Mouse (Mus musculus) Patski (cell line): ENCODE results near the gene Gm47791. TPM values are rescaled to one million over a fixed set of nuclear protein-coding genes. Genes with fewer than 3 reads are reported as not detected.
A peak's percentile ranks its signal among the peaks of the same experiment; 100 is the strongest.

Experiments used
- ATAC-seq: fragments of 100-300 bp; one replicate; pipeline ENCODE4 v1.8.0; 2021
- CTCF ChIA-PET: fragments of 350-600 bp; sonication (Branson Sonifier 250); formaldehyde crosslinking; loops from one replicate; lab custom pipeline; 2022; ENCODE audit warnings: inconsistent platforms; lab: Charles Lee
- POLR2A ChIA-PET: fragments of 350-600 bp; sonication (Branson Sonifier 250); formaldehyde crosslinking; loops from one replicate; lab custom pipeline; 2022; ENCODE audit warnings: antibody characterized with exemption, inconsistent platforms; lab: Charles Lee
- DNase-seq: peaks from one replicate; pipeline ENCODE4 v3.0.0-alpha.2; 2011; ENCODE audit warnings: low read depth, low spot score
- H3K27me3 ChIP-seq: fragments of 371-371 bp; one replicate; pipeline ENCODE4 v1.5.1; 2021
- CTCF ChIP-seq: fragments of 100-300 bp; IDR thresholded peaks from one replicate; pipeline ENCODE4 v1.5.1; 2021
- in situ Hi-C: fragments of 300-500 bp; cut with MboI; formaldehyde crosslinking; loops from 3 replicates; pipeline ENCODE4 v1.11.1; 2018; ENCODE audit warnings: low pct_unique_long_range_greater_than_20kb, mixed read lengths
- polyA plus RNA-seq: library from polyadenylated mRNA; unstranded; gene quantifications from one replicate; pipeline ENCODE4 v1.2.3, GENCODE M21; 2021

The Gm47791 gene
- polyA plus RNA-seq, 1 experiment from 2014 or later, result not detected

DNA sequence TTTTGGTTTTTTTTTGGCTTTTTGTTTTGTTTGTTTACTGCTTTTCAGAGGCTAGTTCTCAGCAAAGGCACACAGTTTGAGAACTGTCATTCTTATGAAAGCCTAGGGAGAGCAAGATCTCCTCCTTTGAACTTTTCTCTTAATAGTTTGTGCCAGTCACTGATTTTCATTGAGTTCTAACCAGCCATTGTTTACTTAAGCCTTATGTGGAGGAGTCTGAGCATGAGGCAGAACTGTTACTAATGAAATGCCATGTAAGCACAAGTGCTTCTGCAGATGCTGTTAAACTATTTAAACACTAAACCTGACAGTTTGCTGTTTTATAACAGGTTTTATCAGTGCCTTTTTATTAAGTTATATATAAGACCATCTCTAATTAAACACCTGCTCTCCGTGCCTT, 33.0 kb downstream of the Gm47791 start:
- TF ChIP-seq CTCF, result no peak
- ATAC-seq (no peak), DNase-seq (no peak)
- in situ Hi-C loops, result no loop called here
- POLR2A ChIA-PET, result no interaction called here
- no peaks in the 10 kb centered on the region for H3K27me3 ChIP-seq
- CTCF ChIA-PET, result no interaction called here

DNA sequence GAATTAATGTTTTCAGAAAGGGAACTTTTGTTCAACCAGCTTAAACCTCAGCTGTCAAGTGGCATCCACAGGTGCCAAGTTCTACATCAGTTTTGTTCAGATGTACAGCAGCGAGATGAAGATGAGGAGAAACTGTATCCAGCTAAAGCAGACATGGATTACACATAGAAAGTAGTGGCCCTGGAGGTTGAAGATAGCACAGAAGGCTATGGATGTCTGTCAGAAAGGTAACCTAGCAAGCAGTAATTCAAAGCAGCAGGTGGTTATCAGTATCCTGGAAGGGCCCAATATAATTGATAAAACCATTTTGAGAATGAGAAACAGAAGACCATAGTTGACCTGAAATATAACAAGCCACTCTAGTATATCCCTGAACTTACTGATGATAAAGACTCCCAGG, 37.7 kb downstream of the Gm47791 start:
- DNase-seq (no peak), ATAC-seq (no peak)
- in situ Hi-C loops, result no loop called here
- no peak for TF ChIP-seq CTCF
- ChIA-PET CTCF (interaction anchor here (1.0 kb wide), 1 partner anchor 21 kb away, joined by 3 read pairs; no protein-coding TSS in a partner anchor), POLR2A (no interaction called here)
- no peaks in the 10 kb centered on the region for H3K27me3 ChIP-seq

GRCm38 (mm10) chr1:82726482-82726881, 44.6 kb downstream of the Gm47791 start:
- DNase-seq, result no peak
- in situ Hi-C loops, result no loop called here
- TF ChIP-seq CTCF, result no peak
- CTCF ChIA-PET, result interaction anchor here (1.7 kb wide), 1 partner anchor 85 kb away, joined by 4 read pairs; no protein-coding TSS in a partner anchor
- POLR2A ChIA-PET, result no interaction called here
- no peaks in the 10 kb centered on the region for H3K27me3 ChIP-seq
- no peak for ATAC-seq

- no peaks in the 10 kb centered on the region for H3K27me3 ChIP-seq
- TF ChIP-seq CTCF, result no peak
- in situ Hi-C loops, result no loop called here
- POLR2A ChIA-PET, result no interaction called here
- CTCF ChIA-PET, result interaction anchor here (0.6 kb wide), 1 partner anchor 265 kb away, joined by 3 read pairs; no protein-coding TSS in a partner anchor
- DNase-seq (no peak), ATAC-seq (no peak)
Measured at GRCm38 (mm10) chr1:82725875-82726185, 45.2 kb downstream of the Gm47791 start.

GRCm38 (mm10) chr1:82725026-82725874, 45.8 kb downstream of the Gm47791 start:
- POLR2A ChIA-PET, result no interaction called here
- in situ Hi-C loops, result no loop called here
- no peaks in the 10 kb centered on the region for H3K27me3 ChIP-seq
- CTCF ChIA-PET, result interaction anchor here (0.6 kb wide), 1 partner anchor 265 kb away, joined by 3 read pairs; no protein-coding TSS in a partner anchor
- no peak for TF ChIP-seq CTCF
- DNase-seq, result no peak
- ATAC-seq, result peak; percentile 85

DNA sequence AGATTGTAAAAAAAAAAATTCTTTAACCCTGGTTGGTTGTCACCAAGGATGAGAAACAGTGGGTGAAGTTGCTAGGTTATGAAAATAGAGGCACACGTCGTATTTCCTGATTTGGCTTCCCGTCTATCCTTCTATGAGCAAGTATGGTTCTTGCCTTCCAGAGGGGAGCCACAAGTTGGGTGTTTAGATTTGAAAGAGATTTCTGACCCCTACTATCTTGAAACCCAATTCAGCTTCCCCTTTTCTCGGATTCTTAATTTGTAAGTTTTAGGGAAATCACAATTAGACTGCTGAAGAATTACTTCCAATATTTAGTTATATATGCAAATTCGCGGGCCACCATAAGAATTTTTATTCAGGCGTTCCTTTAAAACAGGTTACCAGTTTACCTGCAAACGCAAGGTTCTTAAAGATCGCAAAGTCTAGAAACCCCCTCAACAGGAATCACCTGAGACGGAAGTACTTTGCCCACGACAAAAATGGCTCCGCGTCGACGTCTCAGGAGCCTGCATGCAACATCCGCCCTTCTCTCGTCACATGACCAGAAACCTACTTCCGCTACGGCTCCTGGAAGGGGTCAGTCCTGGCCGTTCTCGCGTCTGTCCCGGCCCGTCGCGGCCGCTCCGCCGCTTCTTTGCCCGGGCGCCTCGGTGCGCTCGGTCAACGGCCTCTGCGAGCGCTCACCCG, 46.6 kb downstream of the Gm47791 start, which contains the start of gene Mff:
Mff (plus strand) TSS at position 552 of the 687 bp plus-strand sequence.
- POLR2A ChIA-PET, result no interaction called here
- CTCF ChIA-PET, result interaction anchor here (0.6 kb wide), 1 partner anchor 39 kb away, joined by 3 read pairs; no protein-coding TSS in a partner anchor
- TF ChIP-seq CTCF, result no peak
- H3K27me3 ChIP-seq, result no peaks in the 10 kb centered on the region
- ATAC-seq (peak; percentile 85), DNase-seq (peak; percentile 61)
- in situ Hi-C loops, result no loop called here

Other genes with a start within 250 kb of the Gm47791 start
- gene Col4a4, start 184.4 kb downstream of the Gm47791 start, polyA plus RNA-seq, result 43.2 TPM
- 70.1 TPM for gene Col4a3, start 184.3 kb downstream of the Gm47791 start, polyA plus RNA-seq
- gene Mff, start 46.4 kb downstream of the Gm47791 start, polyA plus RNA-seq, result 219 TPM
- 0.06 TPM for gene Tm4sf20, start 2.8 kb downstream of the Gm47791 start, polyA plus RNA-seq
- 58.7 TPM for gene Agfg1, start 68.2 kb upstream of the Gm47791 start, polyA plus RNA-seq
- gene A030005L19Rik, start 142.1 kb upstream of the Gm47791 start, polyA plus RNA-seq, result not detected
- gene A030014E15Rik, start 153.7 kb upstream of the Gm47791 start, polyA plus RNA-seq, result not detected
- not detected for gene Gm6217, start 160.2 kb upstream of the Gm47791 start, polyA plus RNA-seq
- not detected for gene A030003K21Rik, start 172.1 kb upstream of the Gm47791 start, polyA plus RNA-seq
- gene Gm7544, start 184.8 kb upstream of the Gm47791 start, polyA plus RNA-seq, result not detected
- not detected for gene Gm47955, start 189.0 kb upstream of the Gm47791 start, polyA plus RNA-seq
- gene Gm47959, start 229.3 kb upstream of the Gm47791 start, polyA plus RNA-seq, result not detected